Mouse (Mus musculus) ovary, postnatal 10 days (tissue): ENCODE data around the gene Crhr1.

Experiments
- DNase-seq: peaks from one replicate; pipeline ENCODE4 v3.0.0; 2022; ENCODE audit warnings: low spot score

Crhr1 gene

DNA sequence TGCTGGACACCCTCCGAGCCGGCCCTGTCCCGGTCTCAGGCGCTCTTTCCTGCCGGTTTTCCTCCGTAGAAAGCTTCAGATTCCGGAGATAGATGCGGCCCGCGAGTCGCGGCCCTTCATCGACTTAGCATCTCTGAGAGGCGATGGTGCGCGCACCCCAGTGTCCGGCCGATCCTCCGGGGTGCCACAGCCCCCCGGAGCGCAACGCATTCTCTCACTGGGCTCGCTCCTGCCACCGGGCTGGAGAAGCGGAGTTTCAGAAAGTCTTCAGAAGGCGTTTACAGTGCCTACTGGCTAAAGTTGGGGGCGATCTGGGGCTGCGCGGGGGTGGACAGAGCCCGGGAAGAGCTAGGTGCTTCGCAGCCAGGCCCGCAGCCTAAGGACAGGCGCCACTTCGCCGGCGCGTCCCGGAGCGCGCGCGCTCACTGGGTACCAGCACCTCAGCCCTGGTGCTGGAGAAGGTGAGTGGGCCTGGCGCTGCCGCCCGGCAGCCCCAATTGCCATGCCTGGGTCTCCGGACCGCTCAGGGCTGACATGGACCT is 858 bp downstream of the Crhr1 start:
- no peak for DNase-seq

DNA sequence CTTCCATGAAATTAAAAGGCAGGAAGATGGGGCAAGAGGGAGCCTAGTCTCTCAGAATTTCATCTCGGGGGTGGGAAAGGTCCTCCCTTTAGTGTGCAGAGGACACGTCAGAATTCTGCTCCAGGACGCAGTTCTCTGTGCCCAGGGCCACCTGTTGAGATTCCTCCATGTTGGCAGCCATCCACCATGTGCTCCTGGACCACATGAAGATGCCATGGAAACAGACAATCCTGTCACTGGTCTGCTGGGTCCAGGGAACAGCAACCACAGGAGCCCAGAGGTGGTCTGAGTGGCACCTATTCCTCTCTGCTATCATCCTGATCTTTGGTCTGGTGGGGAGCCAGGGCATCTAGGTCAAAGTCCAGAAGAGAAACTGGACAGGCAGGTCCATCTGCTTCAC is 6.3 kb downstream of the Crhr1 start:
- DNase-seq, result no peak

DNA sequence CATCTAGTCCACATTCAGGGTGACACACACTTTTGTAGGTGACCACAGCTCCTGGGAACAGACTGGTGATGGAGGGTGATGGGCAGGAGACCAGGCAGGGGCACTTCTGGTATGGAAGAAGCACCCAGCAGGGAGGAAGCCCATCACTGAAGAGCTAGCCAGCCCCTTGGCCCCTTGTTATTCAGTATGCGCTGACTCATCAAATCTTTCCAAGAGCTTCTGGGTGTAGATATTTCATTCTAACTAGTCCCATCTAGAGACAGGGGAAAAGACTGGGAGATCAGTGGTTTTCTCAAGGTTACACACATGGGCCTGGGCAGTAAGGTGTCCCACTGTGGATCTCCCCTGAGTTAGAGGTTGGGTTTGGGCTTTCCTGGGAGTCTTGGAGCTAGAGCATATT is 12.3 kb downstream of the Crhr1 start:
- DNase-seq, result no peak

DNA sequence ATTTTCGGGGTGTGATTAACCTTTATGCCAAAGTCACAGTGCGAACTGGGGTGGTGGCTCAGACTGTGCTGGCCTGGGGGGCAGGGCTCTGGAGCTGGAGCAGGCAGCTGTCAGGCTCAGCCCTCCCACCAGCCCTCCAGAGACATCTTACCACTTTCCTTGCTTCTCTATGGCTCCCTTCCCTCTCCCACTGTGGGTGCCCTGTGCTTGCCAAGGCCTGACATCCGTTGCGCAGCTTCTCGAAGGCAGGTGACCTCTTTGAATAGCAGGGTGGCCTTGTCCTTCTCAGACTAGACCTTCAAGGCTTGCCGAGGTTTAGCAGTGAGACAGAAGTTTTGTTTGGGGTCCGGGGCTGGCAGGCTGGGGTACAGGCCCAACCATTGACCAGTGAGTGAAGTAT is 16.1 kb downstream of the Crhr1 start:
- no peak for DNase-seq

DNA sequence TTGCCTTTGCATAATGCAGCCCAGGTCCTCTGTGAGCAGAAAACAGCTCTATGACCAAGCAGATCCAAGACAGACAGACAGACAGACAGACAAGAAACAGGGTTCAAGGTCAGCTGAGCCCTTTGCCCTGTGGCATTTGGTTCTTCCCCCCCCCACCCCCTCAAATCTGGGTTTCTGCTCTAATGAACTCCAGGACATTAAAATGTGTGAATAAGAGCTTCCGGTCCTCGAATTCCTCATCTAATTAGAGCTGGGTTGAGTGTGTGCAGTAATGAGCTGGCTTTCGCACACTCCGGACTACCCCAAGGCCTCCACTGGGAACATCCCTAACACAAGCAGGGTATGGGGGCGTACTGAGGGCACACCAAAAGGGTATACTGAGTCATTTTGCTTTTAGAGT is 18.3 kb downstream of the Crhr1 start:
- DNase-seq, result no peak

DNA sequence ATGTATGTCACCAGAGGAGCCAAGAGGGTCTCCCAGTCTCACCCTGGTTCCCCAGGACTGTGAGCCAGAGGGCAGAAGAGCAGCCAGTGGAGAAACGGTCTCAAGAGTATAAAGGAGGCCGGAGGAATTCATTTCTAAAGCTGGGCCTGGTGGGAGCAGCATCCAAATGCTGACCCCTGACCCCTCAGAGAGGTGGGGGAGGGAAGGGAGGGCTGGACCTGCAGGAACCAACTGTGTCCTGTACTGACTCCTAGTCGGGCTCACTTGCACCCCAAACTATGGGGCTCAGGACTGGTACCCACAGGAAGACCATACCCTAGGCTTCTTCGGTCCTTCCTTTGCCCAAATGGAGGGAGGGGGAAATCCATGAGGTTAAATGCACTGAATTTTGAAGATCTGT is 21.7 kb downstream of the Crhr1 start:
- DNase-seq, result no peak

DNA sequence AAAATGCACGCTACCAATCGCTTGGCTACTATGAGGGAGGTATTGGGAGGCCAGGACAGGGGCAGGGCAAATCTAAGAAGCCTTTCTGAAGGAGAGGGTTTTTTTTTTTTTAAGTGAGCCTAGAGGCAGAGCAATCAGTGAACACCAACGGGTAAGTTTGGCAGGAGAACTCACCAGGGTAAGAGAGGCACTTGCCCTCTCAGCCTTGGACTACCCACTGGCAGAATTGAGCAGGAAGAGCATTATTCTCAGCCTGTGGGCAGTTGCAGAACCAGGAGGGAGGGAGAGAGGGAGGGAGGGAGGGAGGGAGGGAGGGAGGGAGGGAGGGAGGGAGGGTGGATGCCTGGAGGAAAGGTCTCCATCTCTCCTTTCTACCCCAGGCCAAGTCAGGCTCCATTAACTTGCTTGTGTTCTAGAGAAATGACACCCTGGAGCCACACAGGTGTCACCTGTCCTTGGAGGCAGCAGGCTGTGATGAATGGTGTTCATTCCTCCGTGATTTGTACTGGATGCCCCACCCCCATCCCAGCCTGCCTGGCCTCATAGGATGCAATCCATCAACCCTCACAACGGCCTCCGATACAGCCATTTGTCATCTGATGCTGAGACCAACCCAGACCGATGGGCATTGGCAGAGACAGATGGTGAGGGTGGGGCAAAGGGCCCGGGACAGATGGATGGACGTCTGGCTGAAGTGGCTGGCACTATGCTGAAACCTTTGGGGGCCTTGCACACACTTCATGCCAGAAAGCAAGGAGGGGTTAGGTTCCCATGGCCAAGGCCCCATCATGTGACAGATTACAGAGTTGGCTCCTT is 22.4 kb downstream of the Crhr1 start:
- no peak for DNase-seq

DNA sequence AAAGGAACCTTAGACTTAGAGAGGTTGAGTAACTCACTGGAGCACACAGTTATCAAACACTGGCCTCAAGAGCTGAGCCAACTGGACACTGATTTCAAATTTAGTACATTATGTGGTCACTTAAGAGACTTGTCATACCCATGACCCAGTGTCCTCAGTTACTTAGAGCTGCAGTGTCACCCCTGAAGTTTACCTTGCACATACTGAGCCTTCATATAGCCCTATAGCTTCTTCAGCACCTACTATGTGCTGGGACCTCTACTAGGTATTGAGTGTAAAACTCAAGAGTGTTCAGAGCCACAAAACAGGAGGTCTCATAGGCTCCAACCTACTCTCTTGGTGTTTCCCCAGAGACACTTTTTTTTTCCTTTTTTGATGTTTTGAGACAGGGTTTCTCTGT is 23.2 kb downstream of the Crhr1 start:
- no peak for DNase-seq

DNA sequence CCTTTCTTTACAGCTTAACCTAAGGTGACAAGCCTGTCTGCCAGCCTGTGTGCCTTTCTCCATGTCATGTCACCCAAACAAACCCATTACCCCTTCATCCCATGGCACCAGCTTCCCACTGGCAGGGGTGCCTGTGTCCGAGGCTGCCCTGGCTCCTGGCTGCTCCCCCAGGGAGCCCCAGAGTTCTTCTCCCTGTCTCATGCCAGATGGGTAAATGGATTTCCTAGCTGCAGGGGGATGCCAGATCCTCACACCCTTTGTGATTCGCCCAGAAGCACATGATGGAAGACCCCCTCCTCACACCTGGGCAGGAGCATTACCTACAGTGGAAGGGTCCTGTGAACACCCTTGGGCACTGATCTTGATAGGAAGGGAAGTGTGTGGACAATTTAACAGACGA is 23.7 kb downstream of the Crhr1 start:
- DNase-seq, result no peak

DNA sequence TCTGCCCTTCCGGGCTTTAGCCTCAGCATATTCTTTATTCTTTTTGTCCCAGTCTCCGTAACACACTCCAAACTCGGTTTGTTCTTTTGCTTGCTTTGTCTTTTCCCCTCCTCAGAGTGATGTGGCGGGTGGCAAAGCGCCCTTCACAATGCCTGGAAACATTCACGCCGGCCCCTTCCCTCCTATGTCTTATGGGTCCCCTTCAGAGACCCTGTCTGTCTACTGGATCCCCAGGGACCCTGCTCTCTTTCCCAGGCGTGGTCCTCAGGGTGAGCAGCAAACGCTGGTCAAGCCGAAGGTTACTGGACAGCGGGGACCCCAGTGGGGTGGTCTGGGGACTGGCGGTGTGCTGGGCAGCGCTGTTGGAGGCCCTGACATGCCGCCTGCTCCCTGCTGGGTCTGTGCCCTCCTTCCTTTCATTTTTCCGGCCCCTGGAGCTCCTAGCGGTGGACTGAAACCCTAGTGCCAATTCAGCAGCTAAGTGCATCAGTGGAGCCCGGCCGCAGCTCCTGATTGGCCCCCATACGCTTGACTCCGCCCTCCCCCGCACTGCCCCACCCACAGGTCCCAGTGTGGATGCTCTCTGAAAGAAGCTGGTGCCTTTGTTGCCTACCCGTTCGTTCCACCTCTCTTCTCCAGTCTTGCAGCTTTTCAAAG is 25.1 kb downstream of the Crhr1 start:
- DNase-seq, result peak; percentile 22

DNA sequence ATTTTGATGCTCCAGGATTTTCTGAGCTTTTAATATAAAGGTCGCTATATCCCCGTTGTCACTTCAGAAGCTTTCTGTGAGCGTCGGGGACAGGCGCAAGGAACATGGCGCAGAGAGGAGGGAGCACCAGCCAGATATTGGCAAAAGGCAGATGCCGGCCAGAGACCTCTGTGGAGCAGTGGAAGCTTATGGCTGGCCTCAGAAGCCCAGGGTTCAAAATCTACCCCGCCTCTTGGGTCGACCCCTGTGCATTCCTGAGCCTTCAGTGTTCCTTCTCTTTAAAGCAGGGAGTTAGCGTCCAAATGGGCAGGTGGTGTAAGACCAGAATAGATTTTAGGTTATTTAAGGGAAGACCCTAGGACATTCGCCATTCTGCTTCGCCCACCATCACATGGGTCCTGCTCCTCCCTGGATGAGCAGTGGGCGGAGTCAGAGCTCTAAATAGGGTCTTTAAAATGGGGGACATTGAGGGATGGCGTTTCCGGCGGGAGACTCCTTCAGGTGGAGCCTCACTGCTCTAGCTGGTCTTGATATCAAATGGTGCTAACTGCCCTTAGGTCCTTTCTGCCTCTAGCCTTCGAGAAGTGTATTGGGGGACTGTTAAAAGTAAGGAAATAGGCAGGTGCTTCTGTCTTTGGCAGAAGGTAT is 25.7 kb downstream of the Crhr1 start:
- DNase-seq, result no peak

DNA sequence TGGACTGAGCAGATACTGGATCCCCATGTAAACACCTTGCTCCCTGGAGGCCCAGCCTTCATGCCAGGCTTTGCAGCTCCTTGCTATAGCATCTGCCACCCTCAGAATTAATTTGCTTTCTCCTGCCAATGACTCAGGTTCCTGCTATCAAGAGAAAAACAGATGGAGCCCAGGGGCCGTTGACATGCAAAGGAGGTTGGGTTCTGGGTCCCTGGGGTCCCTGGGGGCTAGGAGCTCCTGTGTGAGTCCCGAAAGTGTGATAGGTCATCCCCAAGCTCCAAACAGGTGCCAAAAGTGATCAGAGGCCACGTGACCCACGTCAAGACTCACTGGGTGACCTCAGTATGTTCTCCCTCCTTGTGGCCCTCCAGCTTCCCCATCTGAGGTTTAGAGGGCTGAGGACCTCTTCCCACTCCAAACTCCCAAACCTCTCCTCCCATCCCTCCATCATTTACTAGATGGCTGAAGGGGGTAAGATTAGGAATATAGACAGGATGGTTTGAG is 27.2 kb downstream of the Crhr1 start:
- DNase-seq, result no peak

DNA sequence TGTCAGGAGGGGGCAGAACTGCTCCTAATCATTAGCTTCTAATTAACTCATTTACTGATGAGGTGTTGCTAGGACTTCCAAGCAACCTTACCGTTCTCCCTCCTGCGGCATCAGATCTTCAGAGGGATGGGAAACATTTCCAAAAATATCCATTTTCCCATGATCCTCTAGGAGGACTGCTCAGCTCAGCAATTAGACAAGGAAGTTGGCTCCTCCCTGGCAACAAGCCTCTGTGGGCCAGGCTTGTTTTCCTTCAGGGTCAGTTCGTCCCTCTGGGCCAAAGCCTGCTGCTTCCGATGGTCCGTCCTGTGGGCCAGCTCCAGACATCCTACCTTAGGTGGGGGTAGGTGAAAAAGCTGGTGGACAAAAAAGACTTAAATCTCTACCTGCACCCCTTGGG is 28.5 kb downstream of the Crhr1 start:
- no peak for DNase-seq

DNA sequence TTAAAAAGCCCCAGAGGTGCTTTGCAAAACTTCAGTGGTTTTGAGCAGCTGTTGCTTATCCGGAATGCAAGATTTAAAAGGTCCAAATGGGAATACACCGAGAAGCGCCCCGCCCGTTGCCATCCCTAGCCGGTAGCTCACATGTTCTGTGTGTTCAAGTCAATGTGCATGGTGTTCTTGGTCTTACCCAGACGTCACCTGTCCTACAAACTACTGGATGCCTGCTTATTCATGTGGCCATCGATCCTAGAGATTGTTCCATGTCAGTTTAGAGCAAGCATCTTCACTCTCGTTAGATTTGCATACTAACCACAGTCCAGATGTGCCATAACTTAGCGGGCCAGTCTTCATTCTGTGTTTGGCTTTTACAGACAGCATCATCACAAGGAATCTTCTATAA is 31.6 kb downstream of the Crhr1 start:
- DNase-seq, result no peak

DNA sequence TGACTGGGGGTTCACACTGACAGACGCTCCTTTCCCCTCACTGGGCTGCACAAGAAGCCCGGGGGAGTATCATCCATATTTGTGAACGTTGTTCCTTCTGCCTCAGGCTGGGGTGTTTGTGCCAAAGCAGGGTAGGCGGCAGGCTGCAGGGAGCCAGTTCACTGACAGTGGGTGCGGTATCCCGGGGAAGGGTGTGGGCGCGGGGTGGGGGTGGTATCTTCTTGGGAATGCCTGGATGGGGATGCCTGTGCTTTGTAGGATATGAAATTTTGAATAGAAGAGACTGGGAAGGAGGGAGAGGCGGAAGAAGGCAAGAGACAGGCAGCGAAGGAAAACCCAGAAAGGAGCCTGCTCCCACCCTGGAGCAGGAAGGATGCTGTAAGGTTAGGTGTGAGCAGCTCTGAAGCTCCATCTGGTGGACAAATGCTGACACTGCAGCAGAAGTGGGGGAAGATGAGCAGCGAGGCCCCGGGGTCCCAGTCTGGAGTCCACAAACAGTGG is 38.7 kb downstream of the Crhr1 start:
- peak; percentile 28 for DNase-seq

DNA sequence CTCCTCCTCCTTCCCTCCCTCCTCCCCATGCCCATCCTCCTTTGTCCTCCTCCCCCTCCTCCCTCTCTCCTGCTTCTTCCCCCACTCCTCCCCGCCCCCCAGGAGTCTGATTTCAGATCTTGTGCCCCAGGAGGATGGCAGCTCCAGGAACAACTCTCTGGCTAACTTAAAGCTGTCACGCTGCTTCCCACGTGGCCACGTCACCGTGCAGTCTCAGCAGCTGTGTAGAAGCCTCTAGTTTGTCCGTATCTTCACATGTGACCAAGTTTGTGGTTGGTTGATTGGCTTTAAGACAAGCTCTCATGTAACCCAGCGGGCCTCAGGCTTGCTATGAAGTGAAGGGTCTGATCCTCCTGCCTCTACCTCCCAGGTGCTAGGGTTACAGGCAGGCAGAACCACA is 46.2 kb downstream of the Crhr1 start:
- DNase-seq, result no peak

DNA sequence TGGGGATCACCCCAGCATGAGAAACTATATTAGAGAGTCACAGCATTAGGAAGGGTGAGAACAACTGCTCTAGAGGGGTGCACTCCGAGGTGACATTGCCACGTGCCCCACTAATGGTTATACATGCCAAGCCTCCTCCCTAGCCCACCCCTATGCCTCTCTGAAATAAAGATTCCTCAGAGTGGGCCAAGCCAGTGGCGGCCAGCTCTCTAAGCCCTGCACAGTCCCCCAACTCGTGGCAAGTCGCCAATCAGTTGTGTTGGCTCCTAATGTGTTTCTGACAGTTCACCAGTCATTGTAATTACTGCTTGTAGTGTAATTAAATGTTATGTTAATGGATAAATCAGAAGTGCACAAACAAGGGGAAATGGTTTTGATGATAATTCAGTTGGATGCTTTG is 47.1 kb downstream of the Crhr1 start:
- no peak for DNase-seq

DNA sequence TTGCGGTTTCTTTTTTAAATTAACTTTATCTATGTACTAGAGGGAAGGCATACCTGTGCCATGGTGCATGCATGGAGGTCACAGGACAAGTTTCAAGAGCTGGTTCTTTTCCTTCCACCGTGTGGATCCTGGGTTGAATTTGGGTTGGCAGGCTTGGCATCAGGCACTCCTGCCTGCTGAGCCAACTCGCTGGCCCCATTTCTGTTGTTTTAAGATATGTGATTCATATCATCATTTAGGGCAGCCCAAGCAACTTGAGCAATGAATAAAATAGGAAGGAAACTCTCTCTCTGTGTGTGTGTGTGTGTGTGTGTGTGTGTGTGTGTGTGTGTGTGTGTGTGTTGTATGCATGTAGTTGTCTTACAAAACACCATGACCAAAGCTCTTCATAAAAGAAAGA is 49.5 kb downstream of the Crhr1 start:
- no peak for DNase-seq

DNA sequence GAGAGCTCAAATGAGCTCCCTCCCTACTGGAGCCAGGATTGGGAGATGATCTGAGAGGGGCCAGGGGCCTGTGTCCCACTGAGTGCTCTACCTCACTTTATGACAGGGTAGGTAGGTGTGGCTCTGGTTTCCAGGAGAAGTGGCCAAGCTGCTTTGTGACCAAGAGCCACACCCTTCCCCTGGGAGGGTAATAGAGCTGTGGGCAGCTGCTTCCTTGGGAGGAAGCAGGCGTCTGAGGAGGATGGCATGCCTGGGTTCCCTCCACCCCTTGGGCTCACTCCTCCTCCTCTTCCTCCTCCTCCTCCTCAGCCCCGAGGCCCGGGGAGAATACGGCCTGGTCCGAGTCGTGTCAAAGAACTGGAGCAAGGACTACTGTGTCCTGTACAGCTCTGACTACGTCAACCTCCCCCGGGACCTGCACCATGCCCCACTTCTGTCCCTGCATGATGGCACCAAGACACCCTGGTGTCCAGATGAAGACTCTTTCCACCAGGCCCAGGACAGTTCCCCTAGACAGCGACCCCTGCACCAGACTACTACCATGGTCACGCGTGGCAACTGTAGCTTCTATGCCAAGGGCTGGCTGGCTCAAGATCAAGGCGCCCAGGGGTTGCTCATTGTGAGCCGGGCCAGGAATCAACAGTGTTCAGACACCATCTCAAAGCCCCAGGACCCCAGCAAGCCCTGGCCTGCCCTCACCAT is 53.6 kb downstream of the Crhr1 start, which contains the start of gene Sppl2c:
Gene Sppl2c, plus strand, starts transcription at position 193 of the 702 bp plus-strand sequence.
- no peak for DNase-seq

DNA sequence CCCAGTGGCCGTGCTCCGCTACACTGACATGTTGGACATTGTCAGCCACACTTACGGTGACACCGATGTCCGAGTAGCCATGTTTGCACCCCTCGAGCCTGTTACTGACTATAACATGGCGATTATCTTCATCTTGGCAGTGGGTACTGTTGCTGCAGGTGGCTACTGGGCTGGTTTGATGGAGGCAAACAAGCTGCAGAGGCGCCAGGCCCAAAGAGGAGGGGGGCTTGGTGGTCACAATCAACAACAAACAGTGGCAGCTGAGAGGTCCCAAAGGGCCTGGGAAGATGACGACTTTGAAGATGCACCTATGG is 54.1 kb downstream of the Crhr1 start:
- no peak for DNase-seq

DNA sequence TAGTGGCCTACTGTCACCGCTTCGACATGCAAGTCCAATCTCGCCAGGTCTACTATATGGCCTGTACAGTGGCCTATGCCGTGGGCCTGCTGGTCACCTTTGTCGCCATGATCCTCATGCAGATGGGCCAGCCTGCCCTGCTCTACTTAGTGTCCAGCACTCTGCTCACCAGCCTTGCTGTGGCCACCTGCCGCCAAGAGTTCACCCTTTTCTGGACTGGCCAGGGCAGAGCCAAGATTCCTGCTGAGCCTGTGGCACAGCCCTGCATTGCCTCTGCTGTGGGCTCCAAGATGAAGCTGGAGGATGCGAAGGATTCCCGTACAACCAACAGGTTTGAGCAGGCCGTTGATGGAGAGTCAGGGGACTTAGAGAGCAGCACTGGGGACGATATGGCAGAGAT is 55.1 kb downstream of the Crhr1 start:
- no peak for DNase-seq

DNA sequence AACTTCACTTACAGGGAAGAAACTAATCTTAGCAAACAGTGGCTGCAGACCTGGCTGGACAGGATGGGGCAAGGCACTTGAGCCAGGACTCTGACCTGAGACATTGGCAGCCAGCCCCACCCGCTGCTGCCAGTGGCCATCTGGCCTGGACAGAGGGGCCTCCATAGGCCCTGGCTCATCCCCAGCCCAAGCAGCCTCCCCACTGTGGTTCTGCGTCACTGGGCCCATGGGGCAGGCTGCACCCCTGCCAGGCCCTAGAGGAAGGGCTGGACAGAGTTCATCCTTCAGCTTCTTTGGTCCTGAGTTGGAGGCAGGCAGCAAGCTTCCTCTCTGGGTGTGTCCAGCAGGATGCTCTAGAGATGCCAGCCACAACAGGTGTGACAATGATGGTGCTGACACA is 57.4 kb downstream of the Crhr1 start:
- no peak for DNase-seq
